Mouse (Mus musculus) small intestine, adult 2 months (tissue): Measurements from ENCODE around the gene Olfr281. TPM values are rescaled to one million over a fixed set of nuclear protein-coding genes. Genes with fewer than 3 reads are reported as not detected.

Experiments used
- H3K27ac ChIP-seq: fragments of 200-500 bp; 2 replicates; pipeline ENCODE4 v1.5.1; 2012; ENCODE audit warnings: low read depth, low read length, control low read depth, inconsistent platforms; ENCODE audit not compliant: insufficient read depth
- H3K27me3 ChIP-seq: fragments of 200-500 bp; 2 replicates; pipeline ENCODE4 v1.6.1; 2012; ENCODE audit warnings: mild to moderate bottlenecking, moderate library complexity, low read length, inconsistent platforms; ENCODE audit not compliant: control insufficient read depth, insufficient read depth
- H3K36me3 ChIP-seq: fragments of 200-500 bp; 2 replicates; pipeline ENCODE4 v1.6.1; 2012; ENCODE audit warnings: mild to moderate bottlenecking, low read length, control low read depth, inconsistent platforms; ENCODE audit not compliant: control insufficient read depth, insufficient read depth
- H3K4me1 ChIP-seq: fragments of 200-500 bp; 2 replicates; pipeline ENCODE4 v1.6.1; 2012; ENCODE audit warnings: low read length, inconsistent platforms, mixed read lengths; ENCODE audit not compliant: control insufficient read depth, insufficient read depth, insufficient read length
- H3K4me3 ChIP-seq: fragments of 200-500 bp; 2 replicates; pipeline ENCODE4 v1.5.1; 2012; ENCODE audit warnings: low read depth, mild to moderate bottlenecking, control low read depth, inconsistent platforms, low read length, moderate library complexity
- CTCF ChIP-seq: fragments of 200-500 bp; IDR thresholded peaks from 2 replicates; pipeline ENCODE4 v1.5.1; 2012; ENCODE audit warnings: low read depth, mild to moderate bottlenecking, control low read depth, inconsistent platforms, low read length, moderate library complexity, mixed read lengths; ENCODE audit not compliant: insufficient replicate concordance, insufficient read length; ENCODE audit errors: extremely low read depth
- POLR2A ChIP-seq: fragments of 200-500 bp; IDR thresholded peaks from 2 replicates; pipeline ENCODE4 v1.6.1; 2012; ENCODE audit warnings: low read depth, mild to moderate bottlenecking, control low read depth, inconsistent platforms, low read length, moderate library complexity
- WGBS: fragments of 180-500 bp; shearing (Covaris S2); methylation state at CpG from one replicate; pipeline ENCODE4 v1.1.7; 2018; 5-methylcytosine and 5-hydroxymethylcytosine counted together
- polyA plus RNA-seq: library from polyadenylated mRNA; depleted of rRNA; stranded (reverse); fragments of >200 nt; gene quantifications from 2 replicates; pipeline ENCODE4 v1.2.3, GENCODE M21; 2012

The Olfr281 gene
- polyA plus RNA-seq, 1 experiment, result not detected

DNA sequence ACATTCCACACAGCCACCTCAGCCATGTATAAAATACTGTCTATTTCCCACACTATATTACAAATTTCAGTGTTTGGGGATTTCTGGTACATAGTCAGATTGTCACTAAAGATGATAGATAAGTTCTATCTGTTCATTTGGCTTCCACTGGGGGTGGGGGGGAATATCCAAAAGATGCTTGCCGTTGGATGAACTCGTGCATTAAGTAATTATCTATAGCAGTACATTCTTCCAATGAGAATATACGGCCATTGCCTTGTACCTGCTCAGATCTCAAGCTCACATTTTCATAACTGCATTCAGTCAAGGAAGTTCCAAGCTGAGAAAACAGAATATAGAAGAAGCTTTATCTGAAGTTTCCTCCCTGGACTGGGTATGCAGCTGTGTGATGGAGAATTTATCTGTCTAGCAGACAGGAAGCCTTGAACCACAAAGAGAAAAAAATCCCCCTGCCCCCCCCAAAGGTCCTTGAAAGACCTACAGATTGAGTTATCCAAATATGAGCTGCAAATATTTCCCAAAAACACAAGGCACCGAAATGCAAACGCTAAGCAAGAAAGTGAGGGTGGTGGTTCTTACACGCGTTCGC is 34.1 kb downstream of the Olfr281 start:
- Histone ChIP-seq H3K4me3 (no peak overlapping the region), H3K27me3 (no peaks in the 10 kb centered on the region), H3K36me3 (no peaks in the 10 kb centered on the region), H3K4me1 (peaks cover 8% of the 10 kb centered on the region; the same call in 1 of the 2 replicates), H3K27ac (no peak overlapping the region)
- WGBS, result 88% methylated on average over 8 of the region's 8 CpGs
- TF ChIP-seq POLR2A, result no peak
- TF ChIP-seq CTCF, result no peak

GRCm38 (mm10) chr15:98491332-98491731 is 38.9 kb downstream of the Olfr281 start:
- Histone ChIP-seq H3K27ac (no peak overlapping the region), H3K27me3 (no peaks in the 10 kb centered on the region), H3K4me3 (no peak overlapping the region), H3K36me3 (no peaks in the 10 kb centered on the region), H3K4me1 (no peaks in the 10 kb centered on the region)
- WGBS, result 13% methylated on average over 2 of the region's 2 CpGs
- no peak for TF ChIP-seq CTCF
- TF ChIP-seq POLR2A, result no peak

- H3K27ac ChIP-seq, result no peak within 1 kb of the TSS
- no peaks in the 10 kb centered on the region for H3K36me3 ChIP-seq
- H3K27me3 ChIP-seq, result no peaks in the 10 kb centered on the region
- no peak within 1 kb of the TSS for H3K4me3 ChIP-seq
- TF ChIP-seq POLR2A (no peak), CTCF (no peak)
- no peaks in the 10 kb centered on the region for H3K4me1 ChIP-seq
- WGBS, result 37% methylated on average over 4 of the region's 4 CpGs
These were observed 39.7 kb downstream of the Olfr281 start, which contains the start of gene Olfr279 for GRCm38 (mm10) chr15:98492102-98492501. Olfr279 (plus strand) TSS chr15:98492402.

GRCm38 (mm10) chr15:98497631-98498030 is 45.2 kb downstream of the Olfr281 start:
- WGBS, result 49% methylated on average over 17 of the region's 17 CpGs
- Histone ChIP-seq H3K4me3 (no peak overlapping the region), H3K4me1 (no peaks in the 10 kb centered on the region), H3K27me3 (no peaks in the 10 kb centered on the region; the same call in 1 of the 2 replicates), H3K36me3 (no peaks in the 10 kb centered on the region), H3K27ac (no peak overlapping the region)
- TF ChIP-seq POLR2A (no peak), CTCF (no peak)

GRCm38 (mm10) chr15:98503317-98503716 is 50.9 kb downstream of the Olfr281 start:
- Histone ChIP-seq H3K27me3 (0 out of 2 replicates have a peak, but pooled peaks cover 2% of the 10 kb centered on the region), H3K27ac (no peak overlapping the region), H3K4me1 (no peaks in the 10 kb centered on the region), H3K4me3 (no peak overlapping the region), H3K36me3 (no peaks in the 10 kb centered on the region)
- TF ChIP-seq POLR2A (no peak), CTCF (no peak)
- 76% methylated on average over 3 of the region's 3 CpGs for WGBS

DNA sequence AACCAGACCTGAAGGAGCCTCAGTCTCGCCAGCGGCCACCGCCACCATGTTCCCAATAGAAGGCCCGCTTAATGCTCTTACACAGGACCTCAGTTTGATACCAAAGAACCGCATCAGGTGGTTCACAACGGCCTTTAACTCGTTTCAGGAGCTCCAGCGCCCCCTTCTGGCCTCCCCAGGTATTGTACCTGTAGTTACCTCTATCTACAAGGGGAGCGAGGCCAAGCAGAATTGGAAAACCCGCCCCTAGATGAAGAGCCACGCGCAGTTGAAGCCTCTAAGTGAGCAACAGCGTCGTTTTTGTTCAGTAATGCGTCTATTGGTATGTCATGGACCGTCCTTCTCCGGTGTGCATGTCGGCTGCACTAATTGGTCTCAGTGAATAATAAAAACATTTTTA is 52.1 kb downstream of the Olfr281 start:
- Histone ChIP-seq H3K4me1 (no peaks in the 10 kb centered on the region), H3K27ac (no peak overlapping the region), H3K36me3 (no peaks in the 10 kb centered on the region), H3K27me3 (0 out of 2 replicates have a peak, but pooled peaks cover 2% of the 10 kb centered on the region), H3K4me3 (no peak overlapping the region)
- TF ChIP-seq POLR2A (no peak), CTCF (peak; percentile 90; the same call in 1 of the 2 replicates)
- 11% methylated on average over 18 of the region's 18 CpGs for WGBS

- no peak for TF ChIP-seq POLR2A
- Histone ChIP-seq H3K27me3 (0 out of 2 replicates have a peak, but pooled peaks cover 2% of the 10 kb centered on the region), H3K36me3 (no peaks in the 10 kb centered on the region), H3K27ac (no peak overlapping the region), H3K4me1 (no peaks in the 10 kb centered on the region), H3K4me3 (no peak overlapping the region)
- 65% methylated on average over 9 of the region's 9 CpGs for WGBS
These were observed 54.0 kb downstream of the Olfr281 start for GRCm38 (mm10) chr15:98506253-98506957.
